Mouse (Mus musculus): ENCODE data around the gene Rrp9.

The Rrp9 gene

DNA sequence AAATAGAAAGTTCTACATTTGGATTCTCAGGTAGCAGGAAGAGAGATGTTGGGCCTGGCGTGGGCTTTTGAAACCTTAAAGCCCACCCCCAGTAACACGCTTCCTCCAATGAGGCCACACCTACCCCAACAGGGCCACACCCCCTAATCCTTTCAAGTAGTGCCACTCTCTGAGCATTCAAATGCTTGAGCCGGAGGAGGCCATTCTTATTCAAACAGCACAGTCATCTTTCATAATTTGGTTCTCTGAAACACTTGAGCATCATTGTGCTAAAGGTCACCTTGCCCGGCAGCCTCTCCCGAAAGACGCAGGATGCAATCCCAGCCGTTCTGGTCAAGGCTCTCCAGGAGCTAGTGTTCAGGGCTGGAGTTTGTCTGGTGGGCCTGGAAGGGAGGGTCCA is 58.5 kb downstream of the Rrp9 start:
- DNase-seq (ENCODE audit: low spot score) = no peak

DNA sequence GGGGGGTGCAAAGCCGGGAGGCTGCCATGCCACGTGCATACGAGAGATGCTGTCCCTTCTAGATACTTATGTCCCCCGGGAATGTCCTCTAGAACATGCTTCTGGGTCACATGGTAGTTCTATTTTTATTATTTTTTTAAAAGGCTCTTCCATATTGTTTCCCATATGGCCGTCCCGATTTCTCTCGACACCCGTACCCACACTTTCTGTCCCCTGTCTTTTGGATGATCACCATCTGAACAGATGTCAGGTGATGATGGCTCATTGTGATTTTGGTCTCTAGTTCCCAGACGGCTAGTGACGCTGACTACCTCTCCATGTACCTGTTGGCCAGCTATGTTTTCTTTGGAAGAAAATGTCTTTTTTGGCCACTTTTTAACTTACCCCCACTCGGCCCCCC is 59.2 kb downstream of the Rrp9 start:
- no peak for DNase-seq (ENCODE audit: low spot score)

All from ovary, postnatal 10 days (tissue).